Mouse (Mus musculus) forebrain, embryonic 12.5 days (tissue): ENCODE data around the gene Shcbp1l. TPM values are rescaled to one million over a fixed set of nuclear protein-coding genes. Genes with fewer than 3 reads are reported as not detected.
"Not testable (repeated sequence)": the region's sequence is repeated elsewhere in the genome, so short reads cannot be mapped to it uniquely, and the experiment has no call there.

ENCODE experiments used
- ATAC-seq: fragments of 200-750 bp; cut with Nextera tagmentation; 2 replicates; pipeline ENCODE4 v1.8.0; 2017; ENCODE audit warnings: moderate TSS enrichment; ENCODE audit not compliant: low FRiP score
- H3K27ac ChIP-seq: fragments of 300-500 bp; sonication (generic); 2 replicates; pipeline ENCODE4 v1.5.1; 2016; ENCODE audit warnings: mild to moderate bottlenecking
- H3K27me3 ChIP-seq: fragments of 300-500 bp; sonication (generic); 2 replicates; pipeline ENCODE4 v1.6.1; 2016; ENCODE audit warnings: mild to moderate bottlenecking
- H3K36me3 ChIP-seq: fragments of 300-500 bp; sonication (generic); replicated peaks from 2 replicates; pipeline ENCODE4 v1.6.1; 2016; ENCODE audit warnings: mild to moderate bottlenecking
- H3K4me1 ChIP-seq: fragments of 300-500 bp; sonication (generic); 2 replicates; pipeline ENCODE4 v1.6.1; 2016
- H3K4me2 ChIP-seq: fragments of 300-500 bp; sonication (generic); 2 replicates; pipeline ENCODE4 v1.6.1; 2016; ENCODE audit warnings: mild to moderate bottlenecking, moderate library complexity
- H3K4me3 ChIP-seq: fragments of 300-500 bp; sonication (generic); replicated peaks from 2 replicates; pipeline ENCODE4 v1.5.1; 2016; ENCODE audit warnings: mild to moderate bottlenecking
- H3K9ac ChIP-seq: fragments of 300-500 bp; sonication (generic); 2 replicates; pipeline ENCODE4 v1.6.1; 2016; ENCODE audit warnings: mild to moderate bottlenecking
- H3K9me3 ChIP-seq: fragments of 300-500 bp; sonication (generic); 2 replicates; pipeline ENCODE4 v1.6.1; 2016
- WGBS: fragments of 180-500 bp; shearing (Covaris S2); methylation state at CpG from one replicate; pipeline ENCODE4 v1.1.7; 2016; 5-methylcytosine and 5-hydroxymethylcytosine counted together
- polyA plus RNA-seq: library from polyadenylated mRNA; unstranded; fragments of >200 nt; fragmentation: Nextera tagmentation; extraction: Ambion mirVana; gene quantifications from 2 replicates; pipeline ENCODE4 v1.2.1, GENCODE M21; 2016

Gene Shcbp1l
- polyA plus RNA-seq, 1 experiment from 2014 or later: 0.29 TPM

GRCm38 (mm10) chr1:153479296-153479695, 54.3 kb downstream of the Shcbp1l start:
- H3K27ac ChIP-seq: no peak overlapping the region
- no peak for ATAC-seq
- no peaks in the 10 kb centered on the region for H3K27me3 ChIP-seq
- peaks cover 4% of the 10 kb centered on the region for H3K4me1 ChIP-seq
- no peak overlapping the region for H3K9ac ChIP-seq
- H3K4me3 ChIP-seq: no peak overlapping the region
- 94% methylated on average over 1 of the region's 1 CpGs for WGBS
- peaks cover 80% of the 10 kb centered on the region for H3K36me3 ChIP-seq
- no peak overlapping the region for H3K4me2 ChIP-seq
- H3K9me3 ChIP-seq: no peaks in the 10 kb centered on the region

- H3K27ac ChIP-seq: no peak overlapping the region
- 50% methylated on average over 1 of the region's 1 CpGs for WGBS
- H3K9me3 ChIP-seq: no peaks in the 10 kb centered on the region
- H3K4me1 ChIP-seq: peaks cover 16% of the 10 kb centered on the region
- H3K36me3 ChIP-seq: peaks cover 71% of the 10 kb centered on the region
- H3K9ac ChIP-seq: no peak overlapping the region
- no peak overlapping the region for H3K4me3 ChIP-seq
- no peaks in the 10 kb centered on the region for H3K27me3 ChIP-seq
- no peak overlapping the region for H3K4me2 ChIP-seq
- ATAC-seq: 0 out of 2 replicates have a peak, but pooled peaks have one; percentile 10
Measured at GRCm38 (mm10) chr1:153480386-153481024, 55.5 kb downstream of the Shcbp1l start.

GRCm38 (mm10) chr1:153481025-153481412, 56.1 kb downstream of the Shcbp1l start:
- no peak for ATAC-seq
- Histone ChIP-seq H3K27me3 (no peaks in the 10 kb centered on the region), H3K4me2 (no peak overlapping the region), H3K9ac (no peak overlapping the region), H3K9me3 (no peaks in the 10 kb centered on the region), H3K4me1 (peaks cover 18% of the 10 kb centered on the region), H3K27ac (no peak overlapping the region), H3K36me3 (peaks cover 68% of the 10 kb centered on the region), H3K4me3 (no peak overlapping the region)
- WGBS: 78% methylated on average over 1 of the region's 1 CpGs

- Histone ChIP-seq H3K9me3 (no peaks in the 10 kb centered on the region), H3K27ac (no peak overlapping the region), H3K4me2 (peak overlapping the region; percentile 80), H3K36me3 (peaks cover 26% of the 10 kb centered on the region), H3K4me1 (peaks cover 22% of the 10 kb centered on the region), H3K27me3 (no peaks in the 10 kb centered on the region), H3K9ac (peak overlapping the region; percentile 42), H3K4me3 (peak overlapping the region; percentile 99)
- WGBS: 43% methylated on average over 2 of the region's 2 CpGs
- no peak for ATAC-seq
Measured at GRCm38 (mm10) chr1:153485201-153485796, 60.3 kb downstream of the Shcbp1l start.

- Histone ChIP-seq H3K36me3 (peaks cover 17% of the 10 kb centered on the region), H3K4me2 (peak overlapping the region; percentile 80), H3K9ac (peak overlapping the region; percentile 100), H3K4me1 (peaks cover 22% of the 10 kb centered on the region), H3K4me3 (peak overlapping the region; percentile 99)
- not testable (repeated sequence) for H3K27ac ChIP-seq, H3K9me3 ChIP-seq, H3K27me3 ChIP-seq, ATAC-seq
- 11% methylated on average over 6 of the region's 6 CpGs for WGBS
Measured at GRCm38 (mm10) chr1:153486120-153486519, 61.2 kb downstream of the Shcbp1l start.

GRCm38 (mm10) chr1:153486767-153487499, 62.0 kb downstream of the Shcbp1l start:
- Histone ChIP-seq H3K4me3 (peak overlapping the region; percentile 99), H3K4me1 (peaks cover 22% of the 10 kb centered on the region), H3K9ac (peak overlapping the region; percentile 100), H3K27ac (peak overlapping the region; percentile 85), H3K36me3 (peaks cover 11% of the 10 kb centered on the region), H3K27me3 (no peaks in the 10 kb centered on the region), H3K4me2 (peak overlapping the region; percentile 80), H3K9me3 (no peaks in the 10 kb centered on the region)
- under 1% methylated on average over 58 of the region's 64 CpGs for WGBS
- peak; percentile 84 for ATAC-seq

GRCm38 (mm10) chr1:153487500-153487879, 62.5 kb downstream of the Shcbp1l start, which contains the start of gene Dhx9:
Gene Dhx9, minus strand, starts transcription at chr1:153487660.
- Histone ChIP-seq H3K4me3 (peak within 1 kb of the TSS; percentile 99), H3K27ac (peak within 1 kb of the TSS; percentile 85), H3K9ac (peak within 1 kb of the TSS; percentile 100), H3K4me2 (peak within 1 kb of the TSS; percentile 80), H3K9me3 (no peaks in the 10 kb centered on the region), H3K4me1 (peaks cover 22% of the 10 kb centered on the region), H3K27me3 (no peaks in the 10 kb centered on the region), H3K36me3 (peaks cover 5% of the 10 kb centered on the region)
- ATAC-seq: peak; percentile 94
- under 1% methylated on average over 35 of the region's 35 CpGs for WGBS

GRCm38 (mm10) chr1:153489132-153489531, 64.2 kb downstream of the Shcbp1l start:
- no peaks in the 10 kb centered on the region for H3K36me3 ChIP-seq
- no peak overlapping the region for H3K4me3 ChIP-seq
- no peaks in the 10 kb centered on the region for H3K9me3 ChIP-seq
- H3K27ac ChIP-seq: no peak overlapping the region
- no peak for ATAC-seq
- no peak overlapping the region for H3K4me2 ChIP-seq
- WGBS: 50% methylated on average over 7 of the region's 7 CpGs
- no peak overlapping the region for H3K9ac ChIP-seq
- H3K27me3 ChIP-seq: no peaks in the 10 kb centered on the region
- peaks cover 20% of the 10 kb centered on the region for H3K4me1 ChIP-seq

GRCm38 (mm10) chr1:153489540-153489939, 64.6 kb downstream of the Shcbp1l start:
- Histone ChIP-seq H3K4me2 (no peak overlapping the region), H3K36me3 (no peaks in the 10 kb centered on the region), H3K27ac (no peak overlapping the region), H3K27me3 (no peaks in the 10 kb centered on the region), H3K9ac (no peak overlapping the region), H3K4me1 (peaks cover 16% of the 10 kb centered on the region), H3K9me3 (no peaks in the 10 kb centered on the region), H3K4me3 (no peak overlapping the region)
- 51% methylated on average over 2 of the region's 2 CpGs for WGBS
- no peak for ATAC-seq

GRCm38 (mm10) chr1:153489963-153490362, 65.0 kb downstream of the Shcbp1l start:
- peaks cover 12% of the 10 kb centered on the region for H3K4me1 ChIP-seq
- no peak overlapping the region for H3K27ac ChIP-seq
- H3K4me3 ChIP-seq: no peak overlapping the region
- H3K4me2 ChIP-seq: no peak overlapping the region
- ATAC-seq: no peak
- no peaks in the 10 kb centered on the region for H3K36me3 ChIP-seq
- H3K27me3 ChIP-seq: no peaks in the 10 kb centered on the region
- WGBS: 83% methylated on average over 4 of the region's 4 CpGs
- no peaks in the 10 kb centered on the region for H3K9me3 ChIP-seq
- no peak overlapping the region for H3K9ac ChIP-seq

GRCm38 (mm10) chr1:153491345-153491744, 66.4 kb downstream of the Shcbp1l start:
- Histone ChIP-seq H3K4me1 (peaks cover under 1% of the 10 kb centered on the region; the same call in 1 of the 2 replicates), H3K27me3 (no peaks in the 10 kb centered on the region), H3K27ac (no peak overlapping the region), H3K9ac (no peak overlapping the region), H3K36me3 (no peaks in the 10 kb centered on the region), H3K9me3 (no peaks in the 10 kb centered on the region), H3K4me3 (no peak overlapping the region), H3K4me2 (no peak overlapping the region)
- 85% methylated on average over 2 of the region's 2 CpGs for WGBS
- ATAC-seq: no peak

- no peaks in the 10 kb centered on the region for H3K27me3 ChIP-seq
- H3K4me2 ChIP-seq: no peak overlapping the region
- 93% methylated on average over 1 of the region's 1 CpGs for WGBS
- H3K36me3 ChIP-seq: no peaks in the 10 kb centered on the region
- H3K4me1 ChIP-seq: no peaks in the 10 kb centered on the region
- H3K9me3 ChIP-seq: no peaks in the 10 kb centered on the region
- H3K27ac ChIP-seq: no peak overlapping the region
- ATAC-seq: no peak
- no peak overlapping the region for H3K4me3 ChIP-seq
- H3K9ac ChIP-seq: no peak overlapping the region
Measured at GRCm38 (mm10) chr1:153491822-153492221, 66.9 kb downstream of the Shcbp1l start.
